Mouse (Mus musculus) CH12.LX (cell line): ENCODE measurements at regions not wholly inside any gene's neighbourhood (a gene's known extent, or its start where the extent isn't known, plus 50 kb on each side); places are given as distances from the start of the nearest gene placed in this dataset.

Experiments used
- CTCF ChIP-seq, 2 experiments: IDR thresholded peaks in 1 of 2; conservative IDR thresholded peaks in 1 of 2; 2 replicates each; pipeline ENCODE4 v1.5.1; 2011 to 2012; ENCODE audit warnings: low read depth in 2 of 2, low read length in 2 of 2, improper control_type of control experiment in 1 of 2, inconsistent platforms in 1 of 2, mild to moderate bottlenecking in 1 of 2, moderate library complexity in 1 of 2
- ELF1 ChIP-seq: IDR thresholded peaks from 2 replicates; pipeline ENCODE4 v1.6.1; 2014; ENCODE audit warnings: low read depth, mild to moderate bottlenecking, inconsistent platforms, low read length, improper control_type of control experiment
- EP300 ChIP-seq: IDR thresholded peaks from 2 replicates; pipeline ENCODE4 v1.6.1; 2011; ENCODE audit warnings: low read length, improper control_type of control experiment
- HCFC1 ChIP-seq: IDR thresholded peaks from 2 replicates; pipeline ENCODE4 v1.6.1; 2012; ENCODE audit warnings: low read depth, mild to moderate bottlenecking, inconsistent platforms, low read length, improper control_type of control experiment
- MXI1 ChIP-seq: IDR thresholded peaks from 2 replicates; pipeline ENCODE4 v1.6.1; 2011; ENCODE audit warnings: mild to moderate bottlenecking, low read depth, low read length, improper control_type of control experiment
- MYC ChIP-seq: IDR thresholded peaks from 2 replicates; pipeline ENCODE4 v1.6.1; 2011; ENCODE audit warnings: low read depth, mild to moderate bottlenecking, improper control_type of control experiment, low read length
- POLR2A ChIP-seq: IDR thresholded peaks from 2 replicates; pipeline ENCODE4 v1.6.1; 2011; ENCODE audit warnings: low read depth, mild to moderate bottlenecking, improper control_type of control experiment, low read length
- POLR2AphosphoS2 ChIP-seq: IDR thresholded peaks from 2 replicates; pipeline ENCODE4 v1.6.1; 2011; ENCODE audit warnings: low read depth, low read length, improper control_type of control experiment
- SIN3A ChIP-seq: IDR thresholded peaks from 2 replicates; pipeline ENCODE4 v1.6.1; 2012; ENCODE audit warnings: low read length, improper control_type of control experiment, inconsistent platforms
- TBP ChIP-seq: conservative IDR thresholded peaks from 2 replicates; pipeline ENCODE4 v1.6.1; 2011; ENCODE audit warnings: low read depth, low read length, improper control_type of control experiment
- TCF12 ChIP-seq: IDR thresholded peaks from 2 replicates; pipeline ENCODE4 v1.6.1; 2014; ENCODE audit warnings: low read depth, mild to moderate bottlenecking, inconsistent platforms, low read length, improper control_type of control experiment
- USF1 ChIP-seq: IDR thresholded peaks from 2 replicates; pipeline ENCODE4 v1.6.1; 2014; ENCODE audit warnings: low read depth, mild to moderate bottlenecking, inconsistent platforms, low read length, improper control_type of control experiment
- ZNF384 ChIP-seq: IDR thresholded peaks from 2 replicates; pipeline ENCODE4 v1.6.1; 2012; ENCODE audit warnings: low read depth, low read length, improper control_type of control experiment, inconsistent platforms

DNA sequence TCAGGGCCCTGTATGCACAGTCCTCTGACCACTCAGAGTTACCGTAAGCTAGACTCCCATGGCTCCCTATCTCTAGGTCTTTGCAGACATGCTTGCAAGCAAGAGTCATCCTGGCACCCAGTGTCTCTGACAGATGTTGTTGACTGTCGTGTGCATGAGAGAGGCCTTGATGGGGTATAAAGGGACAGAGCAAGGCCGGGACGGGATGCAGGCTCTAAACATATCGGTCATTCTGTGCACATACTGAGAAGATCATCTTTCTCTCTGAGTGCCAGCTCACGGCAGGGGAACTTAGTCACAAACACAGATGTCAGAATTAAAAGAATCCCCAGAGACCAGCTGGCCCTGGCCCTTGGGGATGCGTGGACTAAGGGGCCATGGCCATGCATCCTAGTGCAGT is 199.4 kb upstream of the Usp24 start:
- TF ChIP-seq POLR2AphosphoS2 (no peak), POLR2A (no peak), TCF12 (no peak), MXI1 (no peak), CTCF (conservative IDR thresholded peaks at IDR 0.05 in 1 of 2, IDR thresholded peaks at IDR 0.05 in 1 of 2; ENCODE audit: low read depth in 2 of 2, low read length in 2 of 2) (no peak), MYC (no peak), HCFC1 (no peak), USF1 (no peak), TBP (no peak), ZNF384 (no peak), ELF1 (no peak), SIN3A (no peak), EP300 (no peak)
